Mouse (Mus musculus) embryo, embryonic 10.5 days (tissue): ENCODE data around the gene Ltbr.

Experiments
- DNase-seq: peaks from one replicate; pipeline ENCODE4 v3.0.0-alpha.2; 2015; ENCODE audit warnings: low spot score

Gene Ltbr

DNA sequence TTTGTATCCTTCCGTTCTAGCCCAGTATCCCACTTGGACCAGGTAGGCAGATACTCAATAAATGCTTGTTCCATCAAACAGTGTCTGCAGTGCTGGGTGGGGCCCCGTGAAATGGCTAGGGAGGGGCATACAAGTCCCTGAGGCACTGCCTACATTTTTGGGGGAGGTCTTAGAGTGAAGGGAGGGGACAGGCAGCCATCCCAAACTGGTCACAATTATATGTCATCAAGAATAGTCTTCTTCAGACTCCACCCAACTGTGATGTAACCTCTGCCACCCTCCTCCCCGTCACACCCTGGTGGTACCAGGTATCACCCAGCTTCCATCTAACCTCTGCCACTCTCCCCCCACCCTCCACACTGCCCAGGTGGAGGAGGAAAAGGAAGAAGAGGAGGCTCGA is 31.2 kb upstream of the Ltbr start:
- DNase-seq = no peak

DNA sequence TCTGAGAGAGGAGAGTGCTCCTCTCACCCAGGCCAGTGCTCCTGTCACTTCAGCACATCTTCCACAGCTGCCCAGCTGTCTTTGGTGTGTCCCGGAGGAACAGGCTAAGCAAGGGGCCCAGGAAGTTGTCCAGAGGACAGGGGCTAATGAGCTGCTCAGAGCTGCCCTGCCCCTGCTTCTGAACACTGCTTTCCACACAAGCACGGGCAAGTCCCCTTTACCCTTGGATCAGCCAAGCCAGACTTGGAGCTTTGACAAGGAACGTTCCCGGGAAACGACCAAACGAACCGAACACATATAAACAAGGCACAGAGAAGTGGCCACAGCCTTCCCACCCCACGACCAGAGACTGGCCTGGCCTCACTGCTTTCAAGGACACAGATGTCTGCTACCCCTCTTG is 30.4 kb upstream of the Ltbr start:
- DNase-seq = no peak

DNA sequence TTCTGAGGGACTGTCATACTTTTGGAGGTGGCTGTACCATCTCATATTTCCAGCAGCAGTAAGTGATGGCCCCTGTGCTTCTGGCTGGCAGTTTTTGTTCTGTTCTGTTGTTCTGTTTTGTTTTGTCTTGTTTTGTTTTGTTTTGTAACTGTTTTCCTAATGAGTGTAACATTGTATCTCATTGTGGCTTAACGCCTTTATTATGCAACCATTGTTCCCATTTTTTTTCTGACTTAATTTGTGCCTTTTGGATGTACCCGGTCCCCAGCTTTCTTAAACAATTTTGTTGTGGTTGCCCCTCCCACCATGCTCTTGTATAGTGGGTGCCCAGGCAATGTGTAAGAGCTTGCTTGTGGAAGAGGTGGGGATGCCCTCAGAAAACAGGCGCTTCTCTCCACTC is 28.5 kb upstream of the Ltbr start:
- DNase-seq = no peak

DNA sequence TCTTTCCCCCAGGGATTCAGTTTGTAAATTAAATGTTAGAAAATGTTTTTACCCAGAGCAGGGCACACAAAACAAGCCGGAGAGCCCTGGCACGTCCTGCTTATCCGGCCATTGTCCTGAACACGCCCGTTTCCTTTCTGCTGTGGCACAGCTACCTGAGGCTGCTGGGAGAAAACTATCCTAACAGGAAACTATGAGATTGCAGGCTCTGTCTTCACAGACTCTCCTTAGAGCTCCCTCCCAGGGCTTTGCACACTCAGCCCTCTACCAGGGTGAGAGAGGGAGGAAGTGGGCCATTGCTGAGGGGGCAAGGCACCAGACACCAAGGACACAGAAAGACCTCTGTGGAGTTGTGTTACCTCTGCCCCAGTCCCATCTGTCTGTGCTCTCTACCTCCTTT is 26.6 kb upstream of the Ltbr start:
- DNase-seq = no peak

DNA sequence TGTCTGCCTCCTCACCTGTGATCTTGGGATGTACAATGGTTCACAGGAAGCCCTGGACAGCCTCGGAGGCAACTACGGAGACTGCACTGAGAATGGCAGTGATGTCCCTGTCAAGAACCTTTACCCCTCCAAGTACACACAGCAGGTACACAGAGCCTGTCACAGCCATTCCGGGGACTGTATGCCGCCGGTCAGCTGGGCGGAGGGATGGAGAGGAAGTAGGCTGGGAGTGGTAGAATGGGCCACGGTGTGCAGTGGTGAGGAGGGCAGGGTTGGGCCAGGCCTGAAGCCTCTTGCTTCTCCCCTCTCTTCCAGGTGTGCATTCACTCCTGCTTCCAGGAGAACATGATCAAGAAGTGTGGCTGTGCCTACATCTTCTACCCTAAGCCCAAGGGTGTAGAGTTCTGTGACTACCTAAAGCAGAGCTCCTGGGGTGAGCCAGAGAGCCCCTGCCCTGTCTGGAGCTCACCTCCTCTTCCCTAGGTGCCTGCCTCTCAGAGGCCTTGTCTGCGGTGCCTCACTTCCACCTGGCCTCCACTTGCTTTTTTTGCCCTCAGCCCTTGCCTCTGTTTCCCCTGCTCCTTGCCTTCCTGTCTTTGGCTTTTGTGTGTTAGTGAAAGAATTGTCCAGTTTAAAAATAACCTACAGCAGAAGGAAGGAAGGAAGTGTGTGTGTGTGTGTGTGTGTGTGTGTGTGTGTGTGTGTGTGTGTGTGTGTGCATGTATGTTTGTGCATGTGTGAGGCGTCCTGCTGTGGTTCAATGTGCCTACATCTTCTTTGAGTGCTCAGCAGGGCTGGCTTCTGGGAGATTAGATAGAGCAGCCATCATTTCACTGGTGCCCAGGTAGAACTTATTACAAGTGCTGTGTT is 25.3 kb upstream of the Ltbr start:
- no peak for DNase-seq

DNA sequence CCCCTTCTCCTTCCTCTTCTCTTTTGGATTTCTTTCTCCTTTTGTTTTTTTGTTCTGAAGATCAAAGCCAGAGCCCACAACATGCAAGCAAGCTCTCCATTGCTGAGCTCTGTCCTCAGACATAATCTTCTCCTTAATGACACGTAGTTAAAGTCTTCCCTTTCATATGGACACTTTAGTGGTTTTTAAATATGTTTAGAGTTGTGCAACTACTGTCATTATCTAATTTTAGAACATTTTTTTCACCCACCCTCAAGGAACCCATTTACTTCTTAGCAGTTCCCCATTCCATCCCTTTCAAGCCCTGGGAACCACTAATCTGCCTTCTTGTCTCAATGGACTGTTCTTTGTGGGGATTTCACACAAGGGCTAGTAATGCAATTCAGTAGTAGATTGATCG is 20.7 kb upstream of the Ltbr start:
- DNase-seq = no peak

DNA sequence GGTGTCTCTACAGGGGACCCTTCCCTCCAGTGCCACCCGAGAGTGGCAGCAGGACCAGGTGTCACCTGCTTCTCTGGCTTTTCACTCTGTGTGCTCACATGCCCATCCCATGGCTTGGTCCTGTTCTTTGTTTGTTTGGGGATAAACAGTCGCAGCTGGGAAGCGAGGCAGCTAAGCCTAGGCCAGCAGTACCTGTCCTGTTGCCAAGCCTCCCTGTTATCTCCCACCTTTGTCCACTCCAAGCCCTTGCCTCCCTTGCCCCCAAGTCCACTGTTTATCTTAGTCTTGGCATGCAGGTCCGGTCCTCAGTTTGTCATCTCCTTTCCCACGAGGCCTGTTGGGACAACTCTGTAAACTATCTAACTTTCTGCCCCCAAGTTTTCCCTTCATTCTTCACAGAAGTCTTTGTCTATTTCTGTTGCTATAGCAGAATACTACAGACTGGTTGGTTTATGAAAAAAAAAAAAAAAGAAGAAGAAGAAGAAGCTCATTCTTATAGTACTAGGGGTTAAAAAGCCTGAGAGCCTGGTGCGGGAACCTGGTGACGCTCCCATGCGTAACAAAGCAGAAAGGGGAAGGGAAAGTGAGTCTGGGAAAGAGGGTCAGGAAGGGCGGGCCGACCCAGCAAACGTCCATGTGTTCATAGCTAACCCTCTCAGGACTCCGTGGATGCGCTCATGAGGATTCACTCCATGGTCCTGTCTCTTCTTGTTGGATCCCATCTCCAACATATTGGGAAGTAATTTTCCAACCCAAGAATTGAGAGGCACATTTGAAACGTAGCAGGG is 19.6 kb upstream of the Ltbr start:
- DNase-seq = no peak

DNA sequence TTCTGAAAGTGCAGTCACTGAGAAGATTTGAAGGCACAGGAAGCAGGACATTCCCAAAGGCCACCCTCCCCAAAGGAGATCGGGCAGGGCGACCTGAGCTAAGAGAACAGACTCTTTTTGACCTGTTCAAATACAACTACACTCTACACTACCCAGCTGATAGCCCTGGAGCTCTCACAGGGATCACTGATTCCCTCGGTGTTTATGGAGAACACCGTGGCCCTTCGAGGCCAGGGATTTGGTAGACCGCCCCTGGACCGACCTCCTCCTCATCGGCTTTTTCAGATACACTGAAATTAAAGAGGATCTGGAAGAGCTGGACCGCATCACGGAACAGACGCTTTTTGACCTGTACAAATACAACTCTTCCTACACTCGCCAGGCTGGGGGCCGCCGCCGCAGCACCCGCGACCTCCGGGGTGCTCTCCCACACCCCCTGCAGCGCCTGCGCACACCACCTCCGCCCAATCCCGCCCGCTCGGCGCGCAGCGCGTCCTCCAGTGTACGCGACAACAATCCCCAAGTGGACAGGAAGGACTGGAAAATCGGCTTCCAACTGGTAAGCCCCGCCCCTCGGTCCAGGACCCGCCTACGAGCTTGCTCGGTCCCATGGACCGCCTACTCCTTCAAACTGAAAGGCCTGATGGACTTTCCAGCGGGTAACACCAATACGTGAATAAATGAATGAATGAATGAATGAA is 17.1 kb upstream of the Ltbr start:
- peak; percentile 89 for DNase-seq

DNA sequence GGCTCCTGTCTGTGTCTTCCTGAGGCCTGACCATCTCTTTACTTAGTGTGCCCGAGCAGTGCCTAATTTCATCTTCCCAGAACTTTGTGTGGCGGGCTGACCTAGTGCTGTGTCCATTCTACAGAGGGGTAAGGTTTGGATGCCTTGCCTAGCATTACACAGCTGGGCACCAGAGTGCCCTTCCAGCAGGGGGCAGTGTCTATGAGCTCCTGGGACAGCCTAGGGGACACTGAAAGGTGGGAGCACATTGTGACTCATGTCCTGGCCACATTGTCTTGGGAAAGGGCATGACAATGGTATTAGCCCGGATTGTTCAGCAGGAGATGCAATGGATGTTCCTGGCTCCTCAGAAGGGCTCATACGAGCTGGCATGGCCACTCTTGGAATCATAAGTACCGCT is 14.6 kb upstream of the Ltbr start:
- DNase-seq = no peak

DNA sequence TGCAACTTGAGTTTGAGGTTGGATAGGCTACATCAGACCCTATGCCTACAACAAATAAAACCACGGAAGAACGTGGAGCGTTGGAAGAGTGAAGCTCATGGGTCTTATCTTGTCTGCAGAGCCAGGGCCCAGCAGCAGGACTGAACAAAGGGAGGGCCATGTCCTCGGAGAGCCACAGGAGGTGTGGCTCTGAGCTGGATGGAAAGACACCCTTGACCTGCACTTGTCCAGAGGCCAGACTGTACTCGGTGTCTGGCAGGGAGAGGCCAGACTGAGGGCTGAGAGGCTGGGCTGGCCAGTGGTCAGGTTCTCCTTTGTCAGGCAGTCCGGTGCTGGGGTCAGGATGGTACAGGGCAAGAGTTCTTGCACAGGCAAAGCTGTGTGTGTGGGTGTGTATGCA is 11.7 kb upstream of the Ltbr start:
- DNase-seq = no peak

DNA sequence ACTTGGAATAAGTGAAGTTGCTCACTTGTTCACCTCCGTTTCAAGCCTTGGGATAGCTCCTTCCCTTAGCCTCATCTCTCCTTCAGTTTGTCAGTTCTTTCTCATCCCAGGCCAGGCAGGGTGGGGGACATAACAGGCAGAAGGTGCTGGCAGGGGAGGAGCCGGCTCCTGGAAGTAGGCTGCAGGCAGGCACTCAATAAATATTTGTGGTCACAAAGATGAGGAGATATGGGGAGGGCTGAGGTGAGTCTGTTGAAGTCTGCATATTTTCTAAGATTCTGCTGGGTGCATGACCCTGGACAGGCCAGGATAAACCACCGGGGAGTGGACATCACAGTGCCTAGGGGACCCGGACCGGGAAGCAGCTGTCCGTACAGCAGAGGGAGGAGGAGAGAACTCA is 9.9 kb upstream of the Ltbr start:
- DNase-seq = no peak

DNA sequence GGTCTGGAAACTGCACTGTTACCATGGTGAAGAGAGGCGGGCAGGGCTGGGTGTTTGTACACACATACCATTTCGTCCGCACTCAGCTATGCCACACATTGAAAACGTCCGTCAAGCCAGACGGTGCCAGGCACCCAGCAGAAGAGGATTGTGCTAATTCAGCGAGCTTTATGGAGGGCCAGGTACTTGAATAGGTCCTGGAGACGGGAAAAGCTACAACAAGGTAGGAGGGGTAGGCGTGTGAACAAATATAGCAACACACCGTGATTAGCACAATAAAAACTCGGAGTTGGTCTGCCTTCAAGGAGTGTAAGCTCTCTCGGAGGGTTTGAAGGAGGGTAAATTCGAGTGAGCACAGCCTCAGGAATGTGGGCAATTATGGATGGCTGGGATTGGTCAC is 9.1 kb upstream of the Ltbr start:
- DNase-seq = no peak

DNA sequence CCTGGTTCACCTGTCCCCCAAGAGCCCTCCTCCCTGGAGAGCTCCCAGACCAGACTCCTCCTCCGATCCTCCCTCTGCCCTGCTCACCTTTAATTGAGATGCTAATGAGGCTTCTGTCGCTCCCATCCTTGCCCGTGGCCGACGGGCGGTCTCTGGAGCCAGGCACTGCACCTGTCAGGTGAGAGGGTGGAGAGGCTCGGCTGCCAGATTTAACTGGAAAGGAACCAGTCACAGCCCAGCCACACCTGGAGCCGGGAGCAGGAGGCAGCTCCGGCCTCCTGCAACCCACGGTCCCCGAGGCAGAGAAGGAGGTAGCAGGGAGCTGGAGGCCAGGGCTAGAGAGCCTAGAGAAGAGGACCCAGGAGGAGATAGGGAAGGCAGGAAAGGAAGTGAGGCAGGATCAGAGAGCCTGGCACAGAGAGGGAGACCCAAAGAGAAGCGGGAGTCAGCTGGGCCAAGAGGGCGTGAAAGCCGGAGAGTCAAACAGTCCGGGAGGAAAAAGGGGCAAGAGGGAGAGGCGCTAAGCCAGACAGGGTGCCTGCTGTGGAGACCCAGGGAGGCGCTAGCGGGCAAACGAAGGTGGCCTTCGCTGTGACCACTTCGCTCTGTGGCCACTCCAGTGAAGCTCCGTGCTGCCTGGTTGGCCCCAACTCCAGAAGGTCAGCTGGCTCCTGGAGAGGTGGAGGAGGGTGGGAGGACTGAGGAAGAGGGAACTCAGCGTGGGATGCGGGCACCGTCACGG is 7.6 kb upstream of the Ltbr start:
- no peak for DNase-seq

DNA sequence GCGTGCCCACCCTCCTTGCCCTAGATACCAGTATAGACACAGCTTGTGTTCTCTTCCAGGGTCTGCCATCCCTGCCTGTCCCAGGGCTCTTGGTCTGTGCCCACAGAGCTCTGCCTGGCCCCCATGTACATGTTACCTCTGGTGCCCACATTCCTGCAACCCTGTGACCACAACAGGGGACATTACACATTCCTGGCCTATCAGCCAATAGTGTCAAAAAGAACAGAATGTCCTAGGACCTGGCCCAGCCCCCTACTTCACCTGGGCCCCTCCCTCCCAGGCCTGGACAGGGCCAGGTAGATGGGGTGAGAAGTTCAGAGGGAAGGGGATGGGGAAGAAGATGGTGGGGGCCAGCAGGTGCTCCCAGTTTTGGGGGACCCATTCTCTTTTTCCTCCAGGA is 6.6 kb upstream of the Ltbr start, which contains the start of gene Scnn1a:
Gene Scnn1a (plus strand): TSS at position 337 of the 400 bp plus-strand sequence.
- DNase-seq = no peak

DNA sequence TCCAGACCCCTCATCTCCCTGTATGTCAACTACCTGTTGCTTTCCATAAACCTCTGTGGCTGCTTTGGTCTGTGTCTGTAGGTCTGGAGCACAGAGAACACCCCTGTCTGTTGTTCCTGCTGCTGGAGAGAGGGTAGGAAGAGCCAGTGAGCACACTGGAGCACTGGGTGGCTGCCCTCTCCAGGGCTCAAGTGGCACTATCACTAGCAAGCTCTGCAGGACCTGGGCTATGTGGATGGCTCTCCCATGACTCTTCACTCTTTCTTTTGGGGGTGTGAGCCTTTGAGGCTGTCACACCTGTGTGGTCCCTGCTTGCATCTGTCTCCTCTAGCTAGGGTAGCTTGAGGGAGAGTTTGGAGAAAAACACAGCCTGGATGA is 6.2 kb upstream of the Ltbr start:
- no peak for DNase-seq

DNA sequence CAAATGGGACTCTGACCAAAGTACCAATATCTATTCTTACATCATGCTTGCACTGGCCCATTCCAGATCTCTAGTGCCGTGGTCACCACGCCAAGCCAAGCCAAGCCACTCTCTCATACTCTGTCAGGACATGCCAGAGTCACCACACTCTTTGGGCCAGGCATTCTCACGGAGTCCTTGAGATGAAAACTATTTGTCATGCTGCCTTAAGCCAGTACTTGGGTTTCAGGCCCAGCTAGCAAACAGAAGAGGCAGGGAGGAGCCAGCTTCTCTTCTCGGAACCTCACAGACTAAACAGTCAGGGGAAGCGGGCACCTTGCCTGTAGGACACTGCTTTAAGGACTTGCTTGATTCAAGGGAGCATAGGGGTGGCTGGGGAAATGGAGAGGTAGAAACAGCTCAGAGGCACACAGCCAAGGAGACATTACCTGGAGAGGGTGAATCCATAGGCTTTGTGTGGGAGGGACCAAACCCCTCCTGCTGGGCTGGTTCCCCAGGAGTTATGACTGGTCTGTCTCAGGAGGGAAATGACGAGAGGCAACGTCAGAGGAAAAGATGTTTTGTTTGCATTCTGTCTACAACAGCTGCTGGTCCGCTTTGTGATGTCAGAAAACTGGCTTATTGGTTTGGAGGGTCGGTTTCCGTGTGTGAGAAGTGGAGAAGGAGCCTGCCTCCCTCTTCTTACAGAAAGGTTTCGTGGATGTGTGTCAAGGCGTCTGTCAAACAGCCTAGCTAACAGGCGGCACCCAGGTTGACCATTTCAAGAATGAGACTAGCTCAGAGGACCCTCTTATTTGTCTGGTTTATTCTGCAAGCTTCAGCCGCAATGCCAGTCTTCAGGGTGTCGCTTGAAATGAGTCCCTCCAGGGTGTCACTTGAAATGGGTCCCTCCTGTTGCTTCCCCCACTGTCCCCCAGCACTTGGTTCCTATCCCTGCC is 5.6 kb upstream of the Ltbr start:
- no peak for DNase-seq

DNA sequence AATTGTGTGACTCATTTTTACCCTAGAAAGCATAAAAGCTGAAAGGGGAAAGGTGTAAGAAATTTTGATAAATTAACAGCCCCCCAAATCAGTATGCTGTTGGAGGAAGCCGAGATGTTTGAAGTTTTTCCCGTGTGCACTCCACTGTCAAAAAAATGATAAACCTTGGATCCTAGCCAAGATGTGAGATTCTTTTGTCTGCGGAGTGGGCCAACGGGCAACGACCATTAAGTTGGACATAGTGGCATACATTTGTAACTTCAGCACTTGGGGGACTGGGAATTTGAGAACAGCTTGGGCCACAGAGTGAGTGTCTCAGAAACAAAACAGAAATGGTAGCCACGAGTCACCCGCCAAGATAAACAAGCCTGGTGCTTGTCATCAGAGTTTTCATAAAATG is 3.4 kb upstream of the Ltbr start:
- DNase-seq = no peak

DNA sequence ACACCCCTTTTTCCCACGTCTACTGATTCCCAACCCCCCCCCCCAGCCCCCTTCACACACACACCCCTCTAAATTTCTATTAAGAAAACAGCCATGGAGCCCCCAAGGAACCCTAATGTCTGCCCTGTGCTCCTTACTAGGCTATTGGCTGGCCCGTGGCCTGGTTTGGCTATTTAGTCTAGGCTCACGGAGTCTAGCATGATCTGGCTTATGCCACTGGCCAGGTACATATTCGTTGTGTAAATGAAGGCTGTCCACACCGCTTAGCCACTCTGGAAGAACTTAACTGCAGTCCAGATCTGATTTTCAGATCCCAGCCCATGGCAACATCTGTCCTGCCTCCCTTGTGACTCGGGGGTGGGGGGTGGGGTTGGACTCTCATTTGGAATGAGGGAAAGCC is 1.1 kb upstream of the Ltbr start:
- DNase-seq = no peak

DNA sequence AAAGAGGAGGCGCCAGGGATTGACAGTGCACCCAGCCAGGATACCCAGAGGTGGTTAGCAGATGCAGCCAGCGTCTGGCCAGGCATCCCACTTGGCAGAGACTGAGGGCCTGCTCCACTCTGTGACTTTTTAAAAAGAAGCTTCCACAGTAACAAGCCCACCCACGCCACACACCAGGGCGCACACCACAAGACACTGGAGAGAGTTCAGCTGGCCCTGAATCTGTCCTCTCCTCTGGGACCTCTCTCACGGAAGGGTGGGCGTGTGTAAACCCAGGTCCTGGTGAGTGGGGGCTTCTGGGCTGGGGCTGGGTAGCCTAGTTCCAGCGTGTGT is 512 bp upstream of the Ltbr start:
- DNase-seq = no peak

DNA sequence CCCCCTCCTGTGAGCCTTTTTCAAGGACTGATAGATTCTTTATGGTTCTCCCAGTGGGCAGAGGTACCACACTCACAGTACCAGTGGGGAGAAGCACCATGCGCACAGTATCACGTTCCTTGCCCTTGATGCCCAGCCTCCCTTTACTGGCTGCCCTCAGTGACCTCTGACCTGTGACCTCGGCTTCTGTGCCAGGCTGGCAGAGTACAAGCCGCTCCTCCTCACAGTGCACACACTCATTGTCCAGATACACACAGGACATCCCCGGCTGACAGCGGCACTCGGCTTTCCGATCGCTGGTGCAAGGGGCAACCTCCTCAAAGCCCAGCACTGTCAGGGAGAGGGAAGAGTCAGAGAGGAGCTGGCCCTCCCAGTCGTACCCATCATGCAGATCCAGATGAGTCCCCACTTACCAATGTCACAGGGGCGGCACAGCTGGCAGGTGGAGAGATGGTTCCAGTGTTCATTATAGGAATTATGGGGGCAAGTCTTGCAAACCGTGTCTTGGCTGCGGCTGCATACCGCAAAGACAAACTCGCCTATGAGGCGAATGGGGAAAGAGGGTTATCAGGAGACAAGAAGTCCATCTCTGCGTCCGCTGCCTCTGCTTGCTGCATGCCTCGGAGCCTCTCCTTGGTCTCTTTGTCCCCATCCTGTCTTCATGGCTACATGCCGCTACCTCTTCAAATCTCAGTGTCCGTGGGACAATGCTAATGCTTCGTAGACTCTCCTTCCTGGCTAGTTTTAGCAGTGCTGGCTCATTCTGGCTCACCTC is 917 bp downstream of the Ltbr start:
- DNase-seq = peak; percentile 24
